Mouse (Mus musculus) gonadal fat pad, adult 2 months (tissue): ENCODE data around the gene Eif2ak1. TPM values are rescaled to one million over a fixed set of nuclear protein-coding genes. Genes with fewer than 3 reads are reported as not detected.
"Not testable (repeated sequence)": the region's sequence is repeated elsewhere in the genome, so short reads cannot be mapped to it uniquely, and the experiment has no call there.

Source experiments
- DNase-seq: peaks from one replicate; pipeline ENCODE4 v3.0.0-alpha.2; 2012; ENCODE audit warnings: low read depth
- polyA plus RNA-seq: library from polyadenylated mRNA; depleted of rRNA; stranded (reverse); fragments of >200 nt; gene quantifications from 2 replicates; pipeline ENCODE4 v1.2.3, GENCODE M21; 2012; rRNA removed

Gene Eif2ak1
- 15.4 and 16.7 TPM in 2 replicates for polyA plus RNA-seq

- DNase-seq, result no peak
Measured at GRCm38 (mm10) chr5:143817116-143817930, at the start of gene Eif2ak1. Gene Eif2ak1, plus strand, starts transcription at chr5:143817788.

GRCm38 (mm10) chr5:143781951-143782350, 35.6 kb upstream of the Eif2ak1 start:
- DNase-seq, result no peak

GRCm38 (mm10) chr5:143785391-143785790, 32.2 kb upstream of the Eif2ak1 start:
- no peak for DNase-seq

GRCm38 (mm10) chr5:143801216-143801615, 16.4 kb upstream of the Eif2ak1 start:
- DNase-seq, result not testable (repeated sequence)

GRCm38 (mm10) chr5:143804056-143804765, 13.4 kb upstream of the Eif2ak1 start:
- no peak for DNase-seq

- DNase-seq, result no peak
Measured at GRCm38 (mm10) chr5:143807268-143807667, 10.3 kb upstream of the Eif2ak1 start.

GRCm38 (mm10) chr5:143809421-143810090, 8.0 kb upstream of the Eif2ak1 start:
- DNase-seq, result no peak

GRCm38 (mm10) chr5:143811653-143812052, 5.9 kb upstream of the Eif2ak1 start:
- no peak for DNase-seq

- DNase-seq, result no peak
Measured at GRCm38 (mm10) chr5:143814626-143815025, 3.0 kb upstream of the Eif2ak1 start.

GRCm38 (mm10) chr5:143817931-143818311, 333 bp downstream of the Eif2ak1 start:
- no peak for DNase-seq

- DNase-seq, result no peak
Measured at GRCm38 (mm10) chr5:143818461-143818860, 873 bp downstream of the Eif2ak1 start.

GRCm38 (mm10) chr5:143818949-143819348, 1.4 kb downstream of the Eif2ak1 start:
- no peak for DNase-seq

GRCm38 (mm10) chr5:143819906-143820660, 2.5 kb downstream of the Eif2ak1 start:
- no peak for DNase-seq

GRCm38 (mm10) chr5:143820820-143821219, 3.2 kb downstream of the Eif2ak1 start:
- no peak for DNase-seq

- DNase-seq, result no peak
Measured at GRCm38 (mm10) chr5:143871547-143872169, 54.1 kb downstream of the Eif2ak1 start.

GRCm38 (mm10) chr5:143874571-143874970, 57.0 kb downstream of the Eif2ak1 start:
- DNase-seq, result no peak

GRCm38 (mm10) chr5:143885274-143885673, 67.7 kb downstream of the Eif2ak1 start:
- DNase-seq, result no peak

GRCm38 (mm10) chr5:143890741-143891140, 73.2 kb downstream of the Eif2ak1 start:
- no peak for DNase-seq

GRCm38 (mm10) chr5:143892255-143892886, 74.8 kb downstream of the Eif2ak1 start:
- no peak for DNase-seq

GRCm38 (mm10) chr5:143893396-143893795, 75.8 kb downstream of the Eif2ak1 start:
- DNase-seq, result no peak
